Mouse (Mus musculus) frontal cortex, postnatal 25 days (tissue): ENCODE measurements around the gene Pcgf3.

Source experiments
- DNase-seq, 2 experiments: peaks; one replicate each; pipeline ENCODE4 v3.0.0; 2022; ENCODE audit warnings: low spot score in 2 of 2

Gene Pcgf3

GRCm38 (mm10) chr5:108554041-108554440, 93.0 kb downstream of the Pcgf3 start:
- no peak for DNase-seq
